Mouse (Mus musculus) effector memory CD4-positive, alpha-beta T cell, adult 5 months (primary cell): Measurements from ENCODE around the gene Gm826. TPM values are rescaled to one million over a fixed set of nuclear protein-coding genes. Genes with fewer than 3 reads are reported as not detected.

Source experiments
- polyA plus RNA-seq: library from polyadenylated mRNA; unstranded; fragments of 100-300 nt; shearing (Covaris generic); gene quantifications from one replicate; pipeline ENCODE4 v1.2.1, GENCODE M21; 2017

The Gm826 gene
- not detected for polyA plus RNA-seq

DNA sequence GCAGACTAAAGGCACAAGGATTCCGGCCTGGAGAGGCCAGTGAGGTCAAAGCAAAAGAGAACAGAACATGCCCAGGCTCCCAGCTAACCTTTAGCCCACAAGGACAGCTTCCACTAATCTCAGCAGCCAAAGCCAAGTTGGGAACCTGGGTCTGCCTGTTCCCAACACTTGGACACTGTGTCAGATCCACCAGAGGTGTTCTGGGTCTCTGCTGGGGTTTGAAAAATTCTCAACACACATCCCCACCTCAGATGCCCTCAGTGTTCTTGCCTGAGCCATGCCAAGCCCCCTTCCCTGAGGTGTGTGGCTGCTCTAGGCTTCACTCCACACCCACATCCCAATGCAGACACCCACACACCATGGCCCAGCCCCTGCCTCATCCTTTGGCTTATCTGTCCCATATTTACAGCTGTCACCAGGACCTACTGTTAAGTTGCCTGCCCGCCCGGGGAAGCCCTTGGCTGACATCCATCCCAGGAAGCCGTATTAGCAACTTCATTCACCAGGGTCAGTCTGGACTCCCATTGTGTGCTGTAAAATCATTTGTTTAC, at the start of gene Gm826:
Gene Gm826, minus strand, starts transcription at position 52 of the 551 bp plus-strand sequence.

DNA sequence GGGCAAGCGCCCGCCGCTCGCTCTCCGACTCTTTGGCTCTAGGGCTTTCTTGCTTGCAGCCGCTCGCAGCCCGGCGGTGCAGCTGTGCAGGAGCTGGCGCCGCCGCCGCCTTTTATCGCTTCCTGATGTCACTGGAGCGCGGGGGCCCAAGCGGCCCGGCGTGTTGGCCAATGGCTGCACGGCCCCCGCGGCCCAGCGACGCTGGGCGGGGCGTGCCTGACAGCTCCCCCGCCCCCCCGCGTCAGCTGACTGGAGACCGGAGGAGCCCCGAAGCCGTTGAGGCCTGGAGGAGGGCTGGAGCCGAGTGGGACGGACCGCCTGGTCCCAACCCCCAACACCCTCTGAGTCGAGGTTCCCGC, 33.0 kb upstream of the Gm826 start, which contains the start of gene Mafb:
Gene Mafb, minus strand, starts transcription at position 86 of the 359 bp plus-strand sequence.

Other genes starting within 250 kb of the Gm826 start
- 0.32 TPM for gene Mafb, start 32.9 kb upstream of the Gm826 start, polyA plus RNA-seq